Mouse (Mus musculus) CD8-positive naive resting alpha-beta T cell, adult 57 days (primary cell): ENCODE data around the gene Gm13288. TPM values are rescaled to one million over a fixed set of nuclear protein-coding genes. Genes with fewer than 3 reads are reported as not detected.

Source experiments
- total RNA-seq: library from RNA; stranded (reverse); gene quantifications from one replicate; pipeline ENCODE4 v1.2.4, GENCODE M21; 2023

Gene Gm13288
- total RNA-seq, 1 experiment from 2014 or later: not detected

Other genes with a start within 250 kb of the Gm13288 start
- gene Ifna15, start 247.3 kb upstream of the Gm13288 start, total RNA-seq: not detected
- gene Ifna14, start 233.7 kb upstream of the Gm13288 start, total RNA-seq: not detected
- not detected for gene Ifna9, start 213.1 kb upstream of the Gm13288 start, total RNA-seq
- not detected for gene Ifna12, start 202.2 kb upstream of the Gm13288 start, total RNA-seq
- gene C87499, start 171.1 kb upstream of the Gm13288 start, total RNA-seq: not detected
- gene Ifna13, start 161.1 kb upstream of the Gm13288 start, total RNA-seq: not detected
- not detected for gene Ifna16, start 128.6 kb upstream of the Gm13288 start, total RNA-seq
- gene Ifna2, start 121.6 kb upstream of the Gm13288 start, total RNA-seq: not detected
- not detected for gene Ifnab, start 114.2 kb upstream of the Gm13288 start, total RNA-seq
- 1.4 TPM for gene Gm26566, start 83.7 kb upstream of the Gm13288 start, total RNA-seq
- 38.7 TPM for gene Klhl9, start 83.1 kb upstream of the Gm13288 start, total RNA-seq
- not detected for gene Gm13271, start 50.7 kb upstream of the Gm13288 start, total RNA-seq
- not detected for gene Gm13283, start 45.4 kb upstream of the Gm13288 start, total RNA-seq
- not detected for gene Gm13290, start 31.7 kb upstream of the Gm13288 start, total RNA-seq
- not detected for gene Gm13289, start 28.6 kb upstream of the Gm13288 start, total RNA-seq
- not detected for gene Gm13272, start 25.7 kb upstream of the Gm13288 start, total RNA-seq
- not detected for gene Ifnz, start 23.4 kb upstream of the Gm13288 start, total RNA-seq
- gene Gm13276, start 19.8 kb upstream of the Gm13288 start, total RNA-seq: not detected
- gene Gm13277, start 16.9 kb upstream of the Gm13288 start, total RNA-seq: not detected
- not detected for gene Gm13278, start 14.0 kb upstream of the Gm13288 start, total RNA-seq
- not detected for gene Gm13275, start 11.0 kb upstream of the Gm13288 start, total RNA-seq
- not detected for gene Gm13279, start 8.1 kb upstream of the Gm13288 start, total RNA-seq
- not detected for gene Gm13285, start 5.9 kb upstream of the Gm13288 start, total RNA-seq
- gene Gm13287, start 2.3 kb upstream of the Gm13288 start, total RNA-seq: not detected
- gene Ifna7, start 10.7 kb downstream of the Gm13288 start, total RNA-seq: not detected
- not detected for gene Ifna11, start 14.4 kb downstream of the Gm13288 start, total RNA-seq
- not detected for gene Ifna6, start 21.9 kb downstream of the Gm13288 start, total RNA-seq
- not detected for gene Ifna5, start 30.0 kb downstream of the Gm13288 start, total RNA-seq
- gene Ifna4, start 36.3 kb downstream of the Gm13288 start, total RNA-seq: not detected
- gene Ifna1, start 44.6 kb downstream of the Gm13288 start, total RNA-seq: not detected
- not detected for gene Ifne, start 74.7 kb downstream of the Gm13288 start, total RNA-seq